Mouse (Mus musculus) ovary, adult 2 months (tissue): ENCODE data around the gene Rpl39l. TPM values are rescaled to one million over a fixed set of nuclear protein-coding genes. Genes with fewer than 3 reads are reported as not detected.

Experiments used
- polyA plus RNA-seq: library from polyadenylated mRNA; depleted of rRNA; stranded (reverse); fragments of >200 nt; gene quantifications from 2 replicates; pipeline ENCODE4 v1.2.3, GENCODE M21; 2012; rRNA removed

Rpl39l gene
- 0.38 TPM in 1 of 2 replicates, not detected in the other for polyA plus RNA-seq

GRCm38 (mm10) chr16:10170005-10170404 is at the start of gene Rpl39l:
Gene Rpl39l, plus strand, starts transcription at chr16:10170226.

GRCm38 (mm10) chr16:10192679-10193506 is 22.9 kb downstream of the Rpl39l start, which contains the start of gene Atf7ip2:
Gene Atf7ip2, plus strand, starts transcription at chr16:10192712.

Other genes with a start within 250 kb of the Rpl39l start
- gene Grin2a, start 174.7 kb upstream of the Rpl39l start, polyA plus RNA-seq = 0.08 and 0.28 TPM in 2 replicates
- gene Atf7ip2, start 22.5 kb downstream of the Rpl39l start, polyA plus RNA-seq = 0.13 and 0.26 TPM in 2 replicates
- 43.1 and 43.6 TPM in 2 replicates for gene Emp2, start 143.7 kb downstream of the Rpl39l start, polyA plus RNA-seq
- 0.75 and 0.89 TPM in 2 replicates for gene Tekt5, start 225.3 kb downstream of the Rpl39l start, polyA plus RNA-seq
- gene Nubp1, start 241.7 kb downstream of the Rpl39l start, polyA plus RNA-seq = 30.2 and 34.1 TPM in 2 replicates